Mouse (Mus musculus) liver, postnatal 0 days (tissue): ENCODE data around the gene Chd2.

Experiments used
- CTCF ChIP-seq: sonication (generic); IDR thresholded peaks from 2 replicates; pipeline ENCODE4 v1.5.1; 2016; ENCODE audit warnings: antibody characterized with exemption, low read depth
- EP300 ChIP-seq: IDR thresholded peaks from 2 replicates; pipeline ENCODE4 v1.6.1; 2016; ENCODE audit warnings: antibody characterized with exemption, low read depth, mild to moderate bottlenecking

DNA sequence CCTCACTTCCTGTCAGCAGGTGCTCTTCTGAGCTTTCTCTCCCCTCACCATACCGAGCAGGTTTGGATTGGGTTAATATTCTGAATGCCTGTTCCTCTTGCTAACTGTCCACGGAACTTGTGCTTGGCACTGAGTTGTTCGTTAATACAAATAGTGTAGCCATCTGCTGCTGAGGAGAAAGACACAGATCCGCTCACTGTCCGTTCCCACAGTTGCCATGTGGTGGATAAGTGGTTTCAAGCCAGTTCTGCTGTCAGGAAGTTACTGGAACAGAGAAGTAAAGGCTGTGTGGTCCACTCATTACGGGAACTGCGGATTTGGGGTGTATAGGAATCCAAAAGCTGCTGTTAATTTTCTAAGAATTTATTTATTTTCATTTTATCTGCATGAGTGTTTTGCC lies 158.8 kb downstream of the Chd2 start:
- TF ChIP-seq CTCF (no peak), EP300 (no peak)
